Mouse (Mus musculus): ENCODE data around the gene Rtl9.

GRCm38 (mm10) chrX:143064288-143064687, 35.1 kb upstream of the Rtl9 start:
- TF ChIP-seq CTCF (IDR thresholded peaks at IDR 0.05; ENCODE audit: low read depth, low read length) (no peak), TAL1 (conservative IDR thresholded peaks at IDR 0.05; ENCODE audit: low read depth, low read length) (no peak), GATA1 (IDR thresholded peaks at IDR 0.05; ENCODE audit: borderline replicate concordance, low read length) (no peak), POLR2AphosphoS5 (IDR thresholded peaks at IDR 0.05; ENCODE audit: insufficient replicate concordance, low read depth, low read length) (no peak)

Data from G1E (cell line).